Mouse (Mus musculus) cerebellum, adult 9-10 months (tissue): ENCODE measurements around the gene Kpna6.
"Not testable (repeated sequence)": the region's sequence is repeated elsewhere in the genome, so short reads cannot be mapped to it uniquely, and the experiment has no call there.

Experiments
- DNase-seq: peaks from one replicate; pipeline ENCODE4 v3.0.0; 2022

Kpna6 gene

GRCm38 (mm10) chr4:129672083-129672877 lies at the start of gene Kpna6:
Gene Kpna6, minus strand, starts transcription at chr4:129672767.
- DNase-seq: peak; percentile 87

- DNase-seq: no peak
Measured at GRCm38 (mm10) chr4:129716310-129716709, 43.7 kb upstream of the Kpna6 start.

GRCm38 (mm10) chr4:129709486-129710129 lies 37.0 kb upstream of the Kpna6 start:
- no peak for DNase-seq

- DNase-seq: no peak
Measured at GRCm38 (mm10) chr4:129706750-129707149, 34.2 kb upstream of the Kpna6 start.

GRCm38 (mm10) chr4:129702454-129702853 lies 29.9 kb upstream of the Kpna6 start:
- DNase-seq: no peak

- peak; percentile 88 for DNase-seq
Measured at GRCm38 (mm10) chr4:129701503-129702377, 29.2 kb upstream of the Kpna6 start.

GRCm38 (mm10) chr4:129700661-129701060 lies 28.1 kb upstream of the Kpna6 start:
- not testable (repeated sequence) for DNase-seq

- no peak for DNase-seq
Measured at GRCm38 (mm10) chr4:129700216-129700615, 27.6 kb upstream of the Kpna6 start.

GRCm38 (mm10) chr4:129697191-129697590 lies 24.6 kb upstream of the Kpna6 start:
- DNase-seq: no peak

GRCm38 (mm10) chr4:129696158-129696985 lies 23.8 kb upstream of the Kpna6 start, which contains the start of gene Tmem39b:
Gene Tmem39b, minus strand, starts transcription at chr4:129696838.
- DNase-seq: peak; percentile 90

GRCm38 (mm10) chr4:129695815-129696157 lies 23.2 kb upstream of the Kpna6 start:
- DNase-seq: no peak

- DNase-seq: no peak
Measured at GRCm38 (mm10) chr4:129684531-129684930, 12.0 kb upstream of the Kpna6 start.

GRCm38 (mm10) chr4:129683901-129684493 lies 11.4 kb upstream of the Kpna6 start:
- no peak for DNase-seq

- DNase-seq: no peak
Measured at GRCm38 (mm10) chr4:129681837-129682236, 9.3 kb upstream of the Kpna6 start.

GRCm38 (mm10) chr4:129672878-129673449 lies 397 bp upstream of the Kpna6 start:
- no peak for DNase-seq

GRCm38 (mm10) chr4:129671491-129672082 lies 980 bp downstream of the Kpna6 start:
- DNase-seq: peak; percentile 58

- no peak for DNase-seq
Measured at GRCm38 (mm10) chr4:129662255-129662813, 10.2 kb downstream of the Kpna6 start.

GRCm38 (mm10) chr4:129661584-129661983 lies 11.0 kb downstream of the Kpna6 start:
- no peak for DNase-seq

GRCm38 (mm10) chr4:129654770-129655169 lies 17.8 kb downstream of the Kpna6 start:
- no peak for DNase-seq

- no peak for DNase-seq
Measured at GRCm38 (mm10) chr4:129650359-129650758, 22.2 kb downstream of the Kpna6 start.

GRCm38 (mm10) chr4:129648656-129649055 lies 23.9 kb downstream of the Kpna6 start:
- no peak for DNase-seq
